Mouse (Mus musculus) spleen, adult 18-20 months (tissue): ENCODE data around the gene Mup19.
"Not testable (repeated sequence)": the region's sequence is repeated elsewhere in the genome, so short reads cannot be mapped to it uniquely, and the experiment has no call there.

Experiments
- DNase-seq, 2 experiments: peaks; one replicate each; pipeline ENCODE4 v3.0.0; 2022; ENCODE audit warnings: mixed read lengths in 2 of 2

The Mup19 gene

GRCm38 (mm10) chr4:61782169-61782568 is at the start of gene Mup19:
Gene Mup19 (minus strand): TSS chr4:61782269.
- not testable (repeated sequence) for DNase-seq

DNA sequence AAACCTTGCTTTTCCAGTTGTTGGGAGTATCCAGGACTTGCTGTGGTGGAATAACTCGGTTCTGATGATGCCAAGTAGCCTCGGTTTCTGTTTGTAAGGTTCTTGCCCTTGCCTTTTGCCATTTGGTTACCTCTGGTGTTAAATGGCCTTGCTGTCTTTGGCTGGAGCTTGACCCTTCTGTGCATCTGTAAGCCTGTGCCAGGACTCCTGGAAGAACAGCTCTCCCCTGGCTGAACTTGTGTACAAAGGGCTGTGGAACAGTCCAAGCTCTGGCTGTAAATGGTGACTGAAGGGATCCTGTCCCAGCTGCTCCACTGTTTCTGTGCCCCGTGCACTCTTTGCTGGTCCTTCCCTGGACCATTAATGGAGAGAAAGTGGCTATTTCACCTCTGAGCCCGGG is 47.1 kb upstream of the Mup19 start:
- no peak for DNase-seq

- no peak for DNase-seq
Measured at GRCm38 (mm10) chr4:61823185-61823584, 41.1 kb upstream of the Mup19 start.

GRCm38 (mm10) chr4:61822541-61822940 is 40.5 kb upstream of the Mup19 start:
- DNase-seq = not testable (repeated sequence)

DNA sequence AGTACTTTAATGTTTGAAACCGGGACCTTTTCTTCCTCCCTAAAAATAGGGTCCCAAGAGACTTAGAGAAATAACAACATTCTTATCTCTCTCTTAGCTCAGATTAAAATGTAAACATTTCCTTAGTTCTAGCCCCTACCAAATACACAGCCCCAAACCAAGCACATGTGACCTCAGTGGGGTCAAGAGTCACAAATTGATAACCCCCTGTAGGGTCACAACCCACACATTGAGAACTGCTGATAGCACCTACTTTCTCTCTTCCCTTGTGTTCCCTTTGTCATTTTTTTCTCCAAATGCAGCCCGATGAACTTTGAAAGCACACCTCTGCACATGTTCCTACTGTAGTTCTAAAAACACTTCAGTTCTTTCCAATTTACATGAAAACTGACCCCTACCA is 33.5 kb upstream of the Mup19 start:
- no peak for DNase-seq

DNA sequence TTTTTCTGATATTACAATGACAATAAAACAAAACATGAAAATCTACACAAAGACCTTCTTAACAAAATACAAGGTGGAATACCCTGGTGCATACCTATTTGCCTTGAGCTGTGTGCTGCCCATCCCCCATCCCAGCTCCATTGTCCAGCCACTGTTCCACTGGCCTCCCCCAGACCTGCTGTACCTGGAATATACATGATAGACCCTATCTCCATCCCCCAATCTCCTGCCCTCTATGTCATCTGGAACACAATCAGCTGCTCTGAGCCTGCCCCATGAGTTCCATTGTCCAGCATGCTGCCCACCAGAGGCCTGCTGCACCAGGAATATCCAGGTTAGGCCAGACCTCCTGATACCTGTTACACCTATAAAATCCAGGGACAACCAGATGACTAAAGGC is 31.4 kb upstream of the Mup19 start:
- DNase-seq = no peak

DNA sequence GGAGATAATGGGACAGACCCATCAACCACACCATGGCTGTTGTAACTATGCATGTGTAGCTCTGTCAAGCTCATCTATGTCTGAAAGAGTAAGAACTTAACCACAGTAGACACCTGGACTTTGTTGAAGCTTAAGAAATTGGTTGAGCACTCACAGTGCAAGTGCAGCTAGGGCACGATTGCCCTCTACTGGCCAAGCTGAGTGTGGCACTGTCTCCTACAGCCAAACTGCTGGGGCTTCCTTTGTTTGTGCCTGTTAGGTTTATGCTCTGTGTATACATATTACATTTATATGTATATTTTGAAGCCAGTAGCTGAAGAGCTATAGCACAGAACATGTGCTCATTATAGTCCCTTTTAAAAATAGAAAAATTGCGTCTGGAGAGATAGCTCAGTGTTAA is 29.1 kb upstream of the Mup19 start:
- DNase-seq = not testable (repeated sequence)

GRCm38 (mm10) chr4:61808926-61809325 is 26.9 kb upstream of the Mup19 start:
- not testable (repeated sequence) for DNase-seq

GRCm38 (mm10) chr4:61789699-61790098 is 7.6 kb upstream of the Mup19 start:
- DNase-seq = not testable (repeated sequence)

- DNase-seq = not testable (repeated sequence)
Measured at GRCm38 (mm10) chr4:61784231-61784630, 2.2 kb upstream of the Mup19 start.
